ENCODE assay signal across 14 mouse cellular contexts in the genomic region with DNA sequence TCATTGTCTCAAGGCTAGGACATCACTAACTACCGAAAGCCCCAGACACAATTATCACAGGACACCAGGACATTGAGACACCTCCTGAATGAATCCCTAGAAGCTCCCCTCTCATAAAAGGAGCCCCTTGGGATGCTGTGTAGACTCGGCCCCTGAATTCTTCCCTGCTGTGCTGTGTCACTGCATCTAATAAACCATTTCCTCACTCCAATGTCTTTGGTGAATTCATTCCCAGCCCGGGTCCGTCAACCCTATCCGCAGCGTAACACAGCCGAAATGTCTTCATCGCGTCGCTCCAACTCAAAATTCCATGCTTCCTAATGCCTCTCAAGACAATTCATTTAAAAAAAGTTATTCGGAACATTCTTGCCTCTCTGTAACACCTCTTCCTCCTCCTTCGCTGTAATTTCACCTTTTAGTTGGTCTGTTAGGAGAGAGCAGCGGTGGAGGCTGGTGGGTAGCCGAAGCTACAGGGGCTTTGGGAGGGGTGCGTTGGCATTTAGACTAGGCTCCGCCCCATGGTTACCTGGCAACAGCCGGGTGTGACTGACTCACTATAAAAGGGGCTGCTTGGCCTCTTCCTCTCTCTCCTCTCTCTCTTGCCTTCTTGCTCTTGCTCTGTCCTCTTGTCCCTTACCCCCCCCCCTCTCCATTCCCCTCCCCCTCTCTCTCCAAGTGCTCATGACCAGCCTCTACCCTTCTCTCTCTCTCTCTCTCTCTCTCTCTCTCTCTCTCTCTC. TPM values are rescaled to one million over a fixed set of nuclear protein-coding genes. Genes with fewer than 3 reads are reported as not detected.
A peak's percentile ranks its signal among the peaks of the same experiment; 100 is the strongest.
DNase-seq lines count a peak whose midpoint lies in the region; ATAC-seq and TF ChIP-seq lines count a peak whose summit lies in the region.
"Had no signal": no experiment of that assay in that cellular context is flagged by ENCODE, and none has a peak within 500 bp of the region (broad histone marks: within the 10 kb centered on the region; RNA-seq: fewer than 3 reads in every experiment).

No protein-coding gene starts in this region.

- H3K4me3 ChIP-seq in hindbrain, embryonic 13.5 days = no peak overlapping the region
- no peak overlapping the region for H3K4me3 ChIP-seq in midbrain, postnatal 0 days (ENCODE audit: low read depth, low read length)
- H3K4me3 ChIP-seq: erythroblast, embryonic 14.5 days; liver, embryonic 13.5 days; megakaryocyte, embryonic 14.5 days had no signal

- no peaks in the 10 kb centered on the region for H3K36me3 ChIP-seq in hindbrain, embryonic 13.5 days
- H3K36me3 ChIP-seq in midbrain, postnatal 0 days (ENCODE audit: insufficient read depth, low read length) = no peaks in the 10 kb centered on the region
- H3K36me3 ChIP-seq: liver, embryonic 13.5 days had no signal

- peak; percentile 39; the same call in 1 of the 2 replicates for ATAC-seq in hindbrain, embryonic 13.5 days (ENCODE audit: low FRiP score)
- ATAC-seq in midbrain, postnatal 0 days (ENCODE audit: low FRiP score) = no peak

- H3K27me3 ChIP-seq in hindbrain, embryonic 13.5 days = no peaks in the 10 kb centered on the region
- H3K27me3 ChIP-seq in midbrain, postnatal 0 days (ENCODE audit: insufficient read depth, low read length) = no peaks in the 10 kb centered on the region
- H3K27me3 ChIP-seq: liver, embryonic 13.5 days; megakaryocyte, embryonic 14.5 days had no signal

- H3K4me1 ChIP-seq in hindbrain, embryonic 13.5 days (replicated peaks) = peaks cover 10% of the 10 kb centered on the region
- H3K4me1 ChIP-seq in midbrain, postnatal 0 days (ENCODE audit: insufficient read depth, low read length) = no peaks in the 10 kb centered on the region
- H3K4me1 ChIP-seq: liver, embryonic 13.5 days had no signal

- peak; percentile 30 to 48 for DNase-seq in cerebellum, postnatal 10 days
- no peak for DNase-seq in cerebellum, adult 18-20 months
- peak; percentile 76 for DNase-seq in ZHBTc4 (ENCODE audit: low read depth, low spot score)
- DNase-seq in midbrain, postnatal 0 days (ENCODE audit: low spot score) = peak; percentile 37
- no peak for DNase-seq in urinary bladder, postnatal 25 days (ENCODE audit: low spot score)
- no peak for DNase-seq in layer of hippocampus, adult 9-10 months (ENCODE audit: low spot score)
- no peak for DNase-seq in cerebellum, postnatal 36 days
- DNase-seq: heart, postnatal 4 days; kidney, postnatal 36 days; liver, embryonic 13.5 days had no signal

- peak overlapping the region; percentile 13 for H3K4me2 ChIP-seq in hindbrain, embryonic 13.5 days
- 0 out of 2 replicates have a peak overlapping the region, but pooled peaks have one; percentile 20 for H3K4me2 ChIP-seq in midbrain, postnatal 0 days (ENCODE audit: low read depth, low read length, poor library complexity, severe bottlenecking)
- H3K4me2 ChIP-seq: liver, embryonic 13.5 days had no signal

- no peak overlapping the region for H3K9ac ChIP-seq in hindbrain, embryonic 13.5 days
- no peak overlapping the region for H3K9ac ChIP-seq in midbrain, postnatal 0 days (replicated peaks; ENCODE audit: low read length, poor library complexity, severe bottlenecking)
- H3K9ac ChIP-seq: liver, embryonic 13.5 days had no signal

- H3K27ac ChIP-seq in hindbrain, embryonic 13.5 days = no peak overlapping the region
- H3K27ac ChIP-seq in midbrain, postnatal 0 days (ENCODE audit: low read depth, low read length) = no peak overlapping the region
- H3K27ac ChIP-seq: liver, embryonic 13.5 days had no signal

- 40% methylated on average over 17 of the region's 17 CpGs for WGBS in hindbrain, embryonic 13.5 days
- WGBS in midbrain, postnatal 0 days = 46% methylated on average over 17 of the region's 17 CpGs

- TF ChIP-seq CTCF in midbrain, postnatal 0 days (IDR thresholded peaks at IDR 0.05) = no peak

- no peaks in the 10 kb centered on the region for H3K9me3 ChIP-seq in hindbrain, embryonic 13.5 days
- H3K9me3 ChIP-seq in midbrain, postnatal 0 days (ENCODE audit: low read length) = no peaks in the 10 kb centered on the region
- H3K9me3 ChIP-seq: liver, embryonic 13.5 days had no signal

RNA-seq across cellular contexts. Expression of a gene that starts 25.6 kb away (rescaled TPM):
- polyA plus RNA-seq in hindbrain, embryonic 13.5 days (2015; fragmentation: Nextera tagmentation; extraction: Ambion mirVana) = not detected in 2 replicates
- not detected in 2 replicates for total RNA-seq in midbrain, postnatal 0 days (2014; rRNA removed)
- not detected in 2 replicates for polyA plus RNA-seq in midbrain, postnatal 0 days (2015; fragmentation: Nextera tagmentation; extraction: Ambion mirVana)
- total RNA-seq: gastrocnemius, postnatal 4 days; heart, postnatal 4 days had no signal
- polyA plus RNA-seq: erythroblast, embryonic 14.5 days; liver, embryonic 13.5 days had no signal

Comparison
In these comparisons a context has a peak if more than half of its experiments do, and no peak if none do; other contexts are left out.
1. DNase-seq: peak in cerebellum, postnatal 10 days (2 of 2), ZHBTc4 (single experiment) and midbrain, postnatal 0 days (single experiment); none in cerebellum, adult 18-20 months (0 of 2), urinary bladder, postnatal 25 days (single experiment), layer of hippocampus, adult 9-10 months (single experiment) and cerebellum, postnatal 36 days (0 of 2).